Mouse (Mus musculus): Measurements from ENCODE around the gene Slc46a3.

DNA sequence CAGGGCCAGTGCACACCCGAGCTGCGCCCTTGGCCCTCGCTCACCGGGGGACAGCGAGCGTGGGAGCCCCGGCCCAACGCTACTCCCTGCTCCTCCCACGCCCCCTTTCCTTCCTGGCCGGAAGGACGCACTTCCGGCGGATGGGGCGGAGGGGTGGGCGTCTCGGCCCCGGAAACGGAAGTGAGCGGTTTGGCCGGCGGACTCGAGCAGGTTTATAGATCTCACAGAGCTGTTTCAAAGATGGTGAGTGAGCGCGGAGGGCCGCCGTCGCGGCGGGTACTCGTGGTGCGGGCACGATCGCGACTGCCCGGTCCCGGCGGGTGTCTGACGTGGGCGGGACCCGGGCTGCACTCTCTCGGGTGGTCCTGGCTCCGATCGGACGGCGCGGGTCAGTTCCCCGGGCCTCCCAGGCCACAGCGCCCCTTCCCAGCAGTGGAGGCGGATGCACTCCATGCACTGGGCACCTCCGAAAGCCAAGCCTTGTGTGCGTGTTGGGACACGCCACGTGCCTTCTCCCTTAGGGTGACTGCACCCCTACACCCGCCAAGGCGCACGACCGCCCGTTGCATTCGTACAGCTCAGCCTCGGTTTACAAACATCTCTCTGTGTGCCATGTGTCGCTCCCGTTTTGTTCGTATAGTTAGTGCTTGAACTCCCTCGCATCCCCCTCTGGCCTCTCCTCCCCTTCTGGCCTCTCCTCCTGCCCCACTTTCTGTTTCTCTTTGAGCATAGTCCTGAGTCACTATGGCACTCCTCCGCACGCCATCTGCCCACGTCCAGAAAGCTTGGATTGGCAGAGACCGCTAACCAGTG is 34.0 kb downstream of the Slc46a3 start, which contains the start of gene Pomp:
- TF ChIP-seq ZNF384 (IDR thresholded peaks at IDR 0.05; ENCODE audit: low read depth, low read length) (no peak), RAD21 (IDR thresholded peaks at IDR 0.05; ENCODE audit: low read depth, low read length) (no peak), MAFK (IDR thresholded peaks at IDR 0.05; ENCODE audit: insufficient replicate concordance, low read length) (no peak), CHD2 (IDR thresholded peaks at IDR 0.05; ENCODE audit: low read length) (no peak)
